Mouse (Mus musculus): ENCODE measurements around the gene Jmjd7. TPM values are rescaled to one million over a fixed set of nuclear protein-coding genes. Genes with fewer than 3 reads are reported as not detected.

The Jmjd7 gene
- total and polyA plus RNA-seq, 3 experiments, result 8.4 to 15.0 (median 14.6) TPM

DNA sequence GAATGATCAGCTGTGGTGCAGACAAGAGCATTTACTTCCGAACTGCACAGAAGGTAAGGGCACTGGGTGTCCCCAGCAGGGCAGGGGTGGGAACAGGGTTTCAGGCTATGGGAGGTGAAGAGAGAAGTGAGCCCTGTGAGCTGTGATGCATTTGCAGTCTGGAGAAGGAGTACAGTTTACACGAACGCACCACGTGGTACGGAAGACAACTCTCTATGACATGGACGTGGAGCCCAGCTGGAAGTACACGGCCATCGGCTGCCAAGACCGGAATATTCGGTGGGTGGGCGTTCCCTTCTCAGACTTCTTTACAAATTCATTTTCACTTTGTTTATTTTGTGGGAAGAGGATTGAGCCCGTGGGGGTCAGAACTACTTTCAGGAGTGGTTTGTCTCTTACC, 9.7 kb upstream of the Jmjd7 start:
- Histone ChIP-seq H3K9me3 (replicated peaks; ENCODE audit: low read length) (no peaks in the 10 kb centered on the region), H3K4me1 (ENCODE audit: control insufficient read depth in 1 of 2, insufficient read depth in 2 of 2) (no peaks in the 10 kb centered on the region), H3K4me3 (replicated peaks in 1 of 3; ENCODE audit: low read depth in 2 of 3, low read length in 2 of 3, poor library complexity in 1 of 3) (no peak overlapping the region), H3K27ac (ENCODE audit: insufficient read depth, low read depth) (no peak overlapping the region), H3K36me3 (replicated peaks in 1 of 2; ENCODE audit: control insufficient read depth in 1 of 2, insufficient read depth in 1 of 2, low read length in 1 of 2) (peaks cover 47 to 88% of the 10 kb centered on the region in 2 experiments), H3K79me2 (replicated peaks; ENCODE audit: control insufficient read depth, extremely low read depth, insufficient read depth, poor library complexity, severe bottlenecking) (no peaks in the 10 kb centered on the region), H3K4me2 (ENCODE audit: insufficient read depth, low read depth, poor library complexity, severe bottlenecking) (no peak overlapping the region), H3K27me3 (replicated peaks) (no peaks in the 10 kb centered on the region), H3K9ac (ENCODE audit: insufficient read depth, low read depth) (no peak overlapping the region)
- dilution Hi-C loops (cut with MboI; ENCODE audit: extremely low pct_ligation_motif_present, extremely low pct_unique_long_range_greater_than_20kb, low sequenced_read_pairs) (no loop called here), in situ Hi-C loops (cut with MboI; ENCODE audit: low pct_ligation_motif_present, low pct_unique_long_range_greater_than_20kb, low sequenced_read_pairs) (loop anchor here (5.0 kb wide), 1 partner anchor 45 kb away; the partner anchor contains the start of gene Mapkbp1)
- no peak for DNase-seq (ENCODE audit: extremely low read depth)
- TF ChIP-seq CHD2 (IDR thresholded peaks at IDR 0.05; ENCODE audit: low read length), result no peak

DNA sequence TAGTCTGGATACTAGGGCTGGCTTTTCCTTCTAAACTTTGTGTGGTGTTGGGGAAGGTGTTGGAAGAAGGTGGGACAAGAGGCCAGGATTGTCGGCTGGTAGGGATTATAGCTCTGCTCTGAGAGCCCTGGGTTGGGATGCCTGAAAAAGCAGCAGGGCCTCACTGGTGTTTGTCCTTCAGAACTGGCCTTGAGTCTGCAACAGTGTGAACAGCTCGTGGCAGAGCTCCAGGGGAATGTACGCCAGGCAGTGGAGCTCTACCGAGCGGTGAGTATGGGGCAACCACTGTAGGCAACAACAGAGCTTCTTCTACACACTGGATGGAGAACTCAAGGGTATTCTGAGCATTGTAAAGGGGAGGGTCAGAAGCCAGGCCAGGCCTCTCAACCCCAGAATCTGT, 2.9 kb upstream of the Jmjd7 start:
- in situ Hi-C loops (cut with MboI; ENCODE audit: low pct_ligation_motif_present, low pct_unique_long_range_greater_than_20kb, low sequenced_read_pairs), result no loop called here
- dilution Hi-C loops (cut with MboI; ENCODE audit: extremely low pct_ligation_motif_present, extremely low pct_unique_long_range_greater_than_20kb, low sequenced_read_pairs), result no loop called here

DNA sequence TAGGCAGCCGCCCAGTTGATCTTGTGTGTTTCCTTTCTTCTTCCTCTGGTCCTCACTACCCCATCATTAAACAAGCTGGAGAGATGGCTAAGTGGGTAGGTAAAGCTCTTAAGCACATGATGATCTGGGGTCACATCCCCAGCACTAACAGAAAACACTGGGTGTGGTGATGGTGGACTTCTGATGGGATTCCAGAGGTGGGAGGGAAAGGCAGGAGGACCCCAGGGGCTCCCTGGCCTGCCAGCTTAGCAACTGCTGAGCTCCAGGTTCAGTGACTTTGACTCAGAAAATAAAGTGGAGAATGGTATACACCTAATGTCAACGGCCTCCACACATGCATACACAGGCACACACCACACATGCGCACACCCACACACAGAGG, 658 bp downstream of the Jmjd7 start:
- H3K4me2 ChIP-seq (ENCODE audit: insufficient read depth, low read depth, poor library complexity, severe bottlenecking), result peak overlapping the region; percentile 65
- peaks cover 37 to 68% of the 10 kb centered on the region in 2 experiments for H3K36me3 ChIP-seq (replicated peaks in 1 of 2; ENCODE audit: control insufficient read depth in 1 of 2, insufficient read depth in 1 of 2, low read length in 1 of 2)
- no peaks in the 10 kb centered on the region for H3K79me2 ChIP-seq (replicated peaks; ENCODE audit: control insufficient read depth, extremely low read depth, insufficient read depth, poor library complexity, severe bottlenecking)
- H3K27me3 ChIP-seq (replicated peaks), result no peaks in the 10 kb centered on the region
- H3K9me3 ChIP-seq (replicated peaks; ENCODE audit: low read length), result no peaks in the 10 kb centered on the region
- dilution Hi-C loops (cut with MboI; ENCODE audit: extremely low pct_ligation_motif_present, extremely low pct_unique_long_range_greater_than_20kb, low sequenced_read_pairs) (no loop called here), in situ Hi-C loops (cut with MboI; ENCODE audit: low pct_ligation_motif_present, low pct_unique_long_range_greater_than_20kb, low sequenced_read_pairs) (no loop called here)
- H3K4me3 ChIP-seq (replicated peaks in 1 of 3; ENCODE audit: low read depth in 2 of 3, low read length in 2 of 3, poor library complexity in 1 of 3), result peak overlapping the region; percentile 72 to 83 (median 82)
- peak overlapping the region; percentile 64 for H3K9ac ChIP-seq (ENCODE audit: insufficient read depth, low read depth)
- H3K27ac ChIP-seq (ENCODE audit: insufficient read depth, low read depth), result no peak overlapping the region
- DNase-seq (ENCODE audit: extremely low read depth), result peak; percentile 8
- TF ChIP-seq SIN3A (IDR thresholded peaks at IDR 0.05; ENCODE audit: low read length), result no peak
- no peak for TF ChIP-seq UBTF (IDR thresholded peaks at IDR 0.05; ENCODE audit: low read depth, low read length)
- TF ChIP-seq RCOR1 (conservative IDR thresholded peaks at IDR 0.05; ENCODE audit: low read depth, low read length), result no peak
- TF ChIP-seq RAD21 (IDR thresholded peaks at IDR 0.05; ENCODE audit: low read depth, low read length), result no peak
- TF ChIP-seq ETS1 (conservative IDR thresholded peaks at IDR 0.05; ENCODE audit: low read depth, low read length), result no peak
- no peak for TF ChIP-seq USF2 (conservative IDR thresholded peaks at IDR 0.05; ENCODE audit: low read depth, low read length)
- no peak for TF ChIP-seq IRF4 (IDR thresholded peaks at IDR 0.05; ENCODE audit: low read depth, low read length)
- TF ChIP-seq CTCF (conservative IDR thresholded peaks at IDR 0.05 in 1 of 2, IDR thresholded peaks at IDR 0.05 in 1 of 2; ENCODE audit: low read depth in 2 of 2, low read length in 2 of 2), result no peak
- no peak for TF ChIP-seq CHD1 (IDR thresholded peaks at IDR 0.05; ENCODE audit: low read depth, low read length)
- no peak for TF ChIP-seq ZC3H11A (IDR thresholded peaks at IDR 0.05; ENCODE audit: low read depth, low read length)
- no peak for TF ChIP-seq MAZ (IDR thresholded peaks at IDR 0.05; ENCODE audit: low read depth, low read length)
- TF ChIP-seq USF1 (IDR thresholded peaks at IDR 0.05; ENCODE audit: low read depth, low read length), result no peak
- TF ChIP-seq ZNF384 (IDR thresholded peaks at IDR 0.05; ENCODE audit: low read depth, low read length), result no peak
- TF ChIP-seq POLR2A (IDR thresholded peaks at IDR 0.05; ENCODE audit: low read depth, low read length), result no peak
- no peak for TF ChIP-seq CHD2 (IDR thresholded peaks at IDR 0.05; ENCODE audit: low read length)
- no peak for TF ChIP-seq MYC (IDR thresholded peaks at IDR 0.05; ENCODE audit: low read depth, low read length)
- TF ChIP-seq PAX5 (IDR thresholded peaks at IDR 0.05; ENCODE audit: low read length), result no peak
- no peak for TF ChIP-seq JUND (conservative IDR thresholded peaks at IDR 0.05; ENCODE audit: low read depth, low read length)
- peaks cover 5 to 38% of the 10 kb centered on the region in 2 experiments; a peak in 3 of 4 replicates for H3K4me1 ChIP-seq (ENCODE audit: control insufficient read depth in 1 of 2, insufficient read depth in 2 of 2)

More for the DNA sequence above, 2.9 kb upstream of the Jmjd7 start:
- Histone ChIP-seq H3K4me1 (ENCODE audit: control insufficient read depth in 1 of 2, insufficient read depth in 2 of 2) (peaks cover 5 to 22% of the 10 kb centered on the region in 2 experiments; a peak in 3 of 4 replicates), H3K4me3 (replicated peaks in 1 of 3; ENCODE audit: low read depth in 2 of 3, low read length in 2 of 3, poor library complexity in 1 of 3) (no peak overlapping the region), H3K9me3 (replicated peaks; ENCODE audit: low read length) (no peaks in the 10 kb centered on the region), H3K4me2 (ENCODE audit: insufficient read depth, low read depth, poor library complexity, severe bottlenecking) (no peak overlapping the region), H3K79me2 (replicated peaks; ENCODE audit: control insufficient read depth, extremely low read depth, insufficient read depth, poor library complexity, severe bottlenecking) (no peaks in the 10 kb centered on the region), H3K27me3 (replicated peaks) (no peaks in the 10 kb centered on the region), H3K27ac (ENCODE audit: insufficient read depth, low read depth) (no peak overlapping the region), H3K36me3 (replicated peaks in 1 of 2; ENCODE audit: control insufficient read depth in 1 of 2, insufficient read depth in 1 of 2, low read length in 1 of 2) (peaks cover 37 to 68% of the 10 kb centered on the region in 2 experiments), H3K9ac (ENCODE audit: insufficient read depth, low read depth) (no peak overlapping the region)
- TF ChIP-seq EP300 (IDR thresholded peaks at IDR 0.05; ENCODE audit: low read length) (no peak), NELFE (IDR thresholded peaks at IDR 0.05; ENCODE audit: low read depth, low read length) (no peak), CHD2 (IDR thresholded peaks at IDR 0.05; ENCODE audit: low read length) (no peak), POLR2A (IDR thresholded peaks at IDR 0.05; ENCODE audit: low read depth, low read length) (no peak), SMC3 (IDR thresholded peaks at IDR 0.05; ENCODE audit: low read depth, low read length) (no peak)
- no peak for DNase-seq (ENCODE audit: extremely low read depth)
